Mouse (Mus musculus) monocyte, adult 2 months (primary cell): ENCODE data around the gene Vwa7.
"Not testable (repeated sequence)": the region's sequence is repeated elsewhere in the genome, so short reads cannot be mapped to it uniquely, and the experiment has no call there.

ENCODE experiments used
- DNase-seq, 2 experiments: peaks; one replicate each; pipeline ENCODE4 v3.0.0; 2022; ENCODE audit warnings: low spot score in 2 of 2, low read depth in 1 of 2

Gene Vwa7

GRCm38 (mm10) chr17:34999871-35000716, 16.3 kb upstream of the Vwa7 start:
- DNase-seq: not testable (repeated sequence)

- DNase-seq: peak; percentile 71 to 81
These were observed 15.5 kb upstream of the Vwa7 start, which contains the start of gene Vars for GRCm38 (mm10) chr17:35000717-35001451. TSS of gene Vars (plus strand) at chr17:35000987.

GRCm38 (mm10) chr17:35001452-35002152, 14.8 kb upstream of the Vwa7 start:
- no peak for DNase-seq

- DNase-seq: no peak
These were observed 14.1 kb upstream of the Vwa7 start for GRCm38 (mm10) chr17:35002153-35002865.

- DNase-seq: no peak
These were observed 13.1 kb upstream of the Vwa7 start for GRCm38 (mm10) chr17:35003022-35003838.

GRCm38 (mm10) chr17:35004075-35004717, 12.2 kb upstream of the Vwa7 start:
- no peak for DNase-seq

- no peak for DNase-seq
These were observed 11.2 kb upstream of the Vwa7 start for GRCm38 (mm10) chr17:35005158-35005557.

- not testable (repeated sequence) for DNase-seq
These were observed 10.5 kb upstream of the Vwa7 start for GRCm38 (mm10) chr17:35005902-35006301.

- no peak for DNase-seq
These were observed 8.9 kb upstream of the Vwa7 start for GRCm38 (mm10) chr17:35007387-35007991.

- DNase-seq: no peak
These were observed 6.8 kb upstream of the Vwa7 start for GRCm38 (mm10) chr17:35009586-35009985.

- no peak for DNase-seq
These were observed 4.9 kb upstream of the Vwa7 start for GRCm38 (mm10) chr17:35011440-35011839.

GRCm38 (mm10) chr17:35012430-35012829, 3.9 kb upstream of the Vwa7 start:
- no peak for DNase-seq

GRCm38 (mm10) chr17:35013221-35013620, 3.2 kb upstream of the Vwa7 start:
- DNase-seq: no peak

- DNase-seq: no peak
These were observed 1.1 kb upstream of the Vwa7 start for GRCm38 (mm10) chr17:35015296-35015695.

- no peak for DNase-seq
These were observed 669 bp downstream of the Vwa7 start for GRCm38 (mm10) chr17:35016791-35017705.

GRCm38 (mm10) chr17:35017706-35018030, 1.3 kb downstream of the Vwa7 start:
- DNase-seq: no peak

- no peak for DNase-seq
These were observed 1.8 kb downstream of the Vwa7 start for GRCm38 (mm10) chr17:35018171-35018570.

- DNase-seq: no peak
These were observed 3.5 kb downstream of the Vwa7 start for GRCm38 (mm10) chr17:35019894-35020293.
